Mouse (Mus musculus): ENCODE measurements around the gene Hic1. TPM values are rescaled to one million over a fixed set of nuclear protein-coding genes. Genes with fewer than 3 reads are reported as not detected.
A peak's percentile ranks its signal among the peaks of the same experiment; 100 is the strongest.
"Not testable (repeated sequence)": the region's sequence is repeated elsewhere in the genome, so short reads cannot be mapped to it uniquely, and the experiment has no call there.

Hic1 gene
- polyA plus RNA-seq, 1 experiment, result 4.1 TPM

DNA sequence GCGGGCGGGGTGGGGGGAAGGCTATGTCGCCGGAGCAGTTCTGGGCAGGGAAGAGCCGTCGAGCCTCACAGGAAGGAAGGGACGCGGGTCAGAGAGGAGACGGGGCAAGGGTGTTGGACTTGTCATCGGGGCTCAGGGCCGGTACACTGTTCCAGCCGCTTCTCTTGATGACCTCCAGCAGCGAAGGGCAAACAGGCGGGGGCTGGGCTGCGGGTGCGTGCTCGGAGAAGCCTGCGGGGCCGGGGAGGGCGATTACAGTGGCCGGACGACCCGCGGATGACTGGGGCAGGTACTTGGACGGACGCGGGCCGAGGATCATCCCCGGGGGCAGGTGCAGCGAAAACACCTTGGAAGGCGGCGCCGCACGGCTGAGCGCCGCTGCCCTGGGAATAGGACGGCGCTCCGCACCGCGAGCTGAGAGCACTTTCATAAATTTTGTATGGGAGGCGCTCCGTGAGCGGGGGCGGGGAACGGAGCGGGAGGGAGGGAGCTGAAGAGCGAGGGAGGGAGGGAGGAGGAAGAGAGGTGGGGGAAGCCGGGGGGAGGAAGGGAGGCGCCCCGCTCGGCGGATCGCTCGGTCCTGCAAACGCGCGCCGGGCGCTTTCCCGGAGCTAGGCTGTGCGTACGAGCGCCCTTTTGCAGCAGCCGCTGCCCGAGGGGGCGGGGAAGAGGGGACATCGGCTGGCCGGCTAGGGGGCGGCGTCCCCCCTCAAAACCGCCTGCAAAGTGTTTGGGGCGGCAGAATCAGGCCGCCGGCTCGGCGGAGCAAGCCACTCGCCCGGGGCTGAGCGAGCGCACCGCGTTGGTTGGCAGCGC is 24.1 kb upstream of the Hic1 start, which contains the start of gene Rtn4rl1:
Gene Rtn4rl1, plus strand, starts transcription at position 528 of the 816 bp plus-strand sequence.
- peak in 1 of 2 experiments; percentile 72 for DNase-seq (ENCODE audit: extremely low spot score in 1 of 2, low spot score in 1 of 2)

- peak in 1 of 2 experiments; percentile 86 for DNase-seq (ENCODE audit: extremely low spot score in 1 of 2, low spot score in 1 of 2)
These were observed 23.3 kb upstream of the Hic1 start for GRCm38 (mm10) chr11:75192336-75193214.

DNA sequence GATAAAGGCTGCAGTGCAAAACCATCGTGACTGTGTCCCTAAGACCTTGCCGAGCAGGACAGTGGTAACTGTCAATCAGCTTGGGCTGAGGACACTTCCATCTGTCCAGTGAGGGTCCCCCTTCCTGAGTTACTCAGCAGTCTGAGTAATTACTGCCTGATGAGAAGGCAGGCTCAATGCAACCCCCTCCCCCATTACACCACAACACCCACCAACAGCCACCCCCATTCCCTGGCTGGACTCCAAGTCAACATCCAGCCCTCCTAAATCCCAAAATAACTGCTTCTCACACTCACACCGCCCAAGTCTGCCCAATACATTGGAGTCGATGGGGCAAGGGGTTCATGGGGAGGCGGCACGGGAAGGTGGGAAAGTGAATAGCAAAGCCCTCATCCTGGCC is 22.5 kb upstream of the Hic1 start:
- no peak for DNase-seq (ENCODE audit: extremely low spot score in 1 of 2, low spot score in 1 of 2)

DNA sequence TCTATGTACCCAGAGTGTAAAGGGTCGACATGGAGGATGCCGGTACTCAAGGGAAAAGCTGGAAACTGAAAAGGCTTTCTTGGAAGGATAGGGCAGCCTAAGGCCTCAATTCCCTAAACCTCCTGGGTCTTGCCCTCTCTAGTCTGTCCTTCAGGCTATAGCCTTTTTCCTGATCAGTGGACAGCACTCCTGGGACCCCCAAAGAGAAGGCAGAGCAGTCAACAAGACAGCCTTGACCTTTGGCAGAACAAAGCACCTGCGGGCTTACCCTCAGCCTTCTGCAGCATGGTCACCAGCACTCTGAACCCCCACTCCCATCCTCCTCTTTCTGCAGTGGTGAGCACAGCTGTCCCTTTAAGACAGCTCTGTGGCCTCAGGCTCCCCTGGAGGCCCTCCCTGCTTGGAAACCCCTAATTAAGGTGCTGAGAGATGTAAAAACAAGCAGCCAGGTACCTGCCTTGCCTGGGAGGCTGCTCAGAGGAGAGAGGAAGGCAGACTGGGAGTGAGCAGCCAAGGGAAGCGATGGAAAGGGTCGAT is 21.7 kb upstream of the Hic1 start, which contains the start of gene Dph1:
Gene Dph1, minus strand, starts transcription at position 337 of the 537 bp plus-strand sequence.
- DNase-seq (ENCODE audit: extremely low spot score in 1 of 2, low spot score in 1 of 2), result no peak

DNA sequence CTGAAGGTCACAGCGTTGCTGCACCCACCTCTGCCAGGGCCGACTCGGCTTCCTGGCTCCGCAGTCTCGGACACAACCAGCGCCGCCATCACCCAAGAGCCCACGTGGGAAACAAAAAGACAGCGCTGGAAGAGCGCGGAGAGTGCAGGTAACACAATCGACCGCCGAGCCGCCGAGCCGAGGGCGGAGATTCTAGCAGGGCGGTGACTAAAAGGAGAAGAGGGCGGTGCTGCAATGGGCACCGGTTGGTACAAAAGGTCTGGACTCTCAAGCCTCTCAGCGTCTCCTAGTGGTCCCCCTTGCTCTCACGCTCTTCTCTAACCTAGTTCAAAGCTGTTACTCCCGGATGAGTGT is 21.0 kb upstream of the Hic1 start:
- DNase-seq (ENCODE audit: extremely low spot score in 1 of 2, low spot score in 1 of 2), result peak; percentile 59 to 81

DNA sequence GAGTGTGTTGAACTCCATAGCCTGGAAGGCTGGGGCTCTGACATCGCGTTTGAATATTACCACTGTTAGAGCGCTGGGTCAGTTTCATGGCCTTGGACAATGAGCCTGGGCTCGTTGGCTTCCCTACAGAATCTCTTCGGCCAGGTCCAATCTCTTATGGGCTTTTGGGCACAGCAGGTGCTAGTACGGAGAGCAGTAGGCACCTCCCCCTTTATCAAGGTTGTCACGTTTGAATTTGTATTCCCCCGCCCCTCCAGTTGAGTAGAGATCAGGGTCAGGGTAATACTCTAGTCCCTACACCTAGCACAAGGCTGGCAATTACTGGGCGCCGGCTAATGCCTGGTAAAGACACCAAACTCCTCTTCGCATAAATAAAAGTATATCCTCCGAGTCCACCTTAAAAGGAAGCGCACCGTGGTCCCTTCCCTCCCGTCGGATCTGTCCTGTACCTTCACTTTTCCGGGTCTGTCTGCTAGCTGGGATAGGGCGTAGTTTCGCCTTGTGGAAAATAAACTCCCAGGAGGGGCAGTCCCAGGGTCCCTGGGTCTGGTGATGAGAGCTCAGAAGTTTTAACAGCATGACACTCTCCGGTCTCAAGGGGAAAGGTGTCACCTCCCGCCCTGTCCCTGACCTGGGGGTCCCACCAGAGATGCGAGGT is 20.5 kb upstream of the Hic1 start:
- DNase-seq (ENCODE audit: extremely low spot score in 1 of 2, low spot score in 1 of 2), result no peak

- no peak for DNase-seq (ENCODE audit: extremely low spot score in 1 of 2, low spot score in 1 of 2)
These were observed 15.7 kb upstream of the Hic1 start for GRCm38 (mm10) chr11:75184986-75185385.

DNA sequence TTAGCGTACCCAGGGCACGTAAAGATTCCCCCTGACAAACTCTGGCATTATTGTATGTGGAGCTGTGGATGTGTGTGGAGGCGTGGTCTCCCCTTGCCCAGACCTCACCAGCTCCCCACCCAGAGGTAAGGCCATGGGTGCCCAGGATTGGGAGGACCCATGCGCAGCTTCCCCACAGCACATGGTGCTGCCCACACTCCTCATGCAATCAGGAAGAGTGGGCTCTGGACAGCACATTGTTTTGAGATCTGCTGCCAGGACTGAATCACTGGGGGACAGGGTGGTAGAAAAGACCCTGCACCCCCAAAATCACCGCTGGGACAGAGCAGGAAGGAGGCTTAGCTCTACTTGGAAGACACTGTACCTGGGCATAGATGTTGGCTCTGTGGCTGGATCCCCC is 15.3 kb upstream of the Hic1 start:
- DNase-seq (ENCODE audit: extremely low spot score in 1 of 2, low spot score in 1 of 2), result no peak

DNA sequence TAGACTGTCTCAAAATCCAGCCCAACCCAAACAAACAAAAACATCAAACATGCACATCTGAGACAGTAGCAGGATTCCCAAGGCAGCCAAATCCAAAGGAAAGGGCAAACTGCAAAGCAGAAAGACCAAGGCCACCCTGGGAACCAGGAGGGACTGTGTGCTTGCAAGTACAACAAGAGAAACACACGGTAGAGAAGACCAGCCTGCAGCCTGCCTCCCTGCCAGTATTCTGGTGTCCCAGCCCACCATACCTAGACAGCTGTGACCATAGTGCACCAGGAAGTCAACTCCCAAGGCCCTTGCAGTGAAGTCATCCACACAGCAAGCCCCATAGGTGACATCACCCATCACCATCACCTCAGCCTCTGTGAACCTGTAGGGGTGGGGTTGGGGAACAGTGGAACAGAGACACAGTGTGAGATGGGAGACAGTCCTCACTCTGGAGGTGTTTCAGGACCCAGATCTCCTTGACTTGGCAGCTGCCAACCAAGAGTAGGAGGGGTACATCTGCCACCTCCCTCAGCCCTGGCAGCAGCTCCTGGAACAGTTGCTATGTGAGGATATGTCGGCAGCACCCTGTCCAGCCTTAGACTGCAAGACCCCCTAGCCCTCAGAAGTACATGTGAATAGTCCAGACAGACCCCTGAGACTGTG is 14.7 kb upstream of the Hic1 start:
- peak; percentile 74 to 78 for DNase-seq (ENCODE audit: extremely low spot score in 1 of 2, low spot score in 1 of 2)

DNA sequence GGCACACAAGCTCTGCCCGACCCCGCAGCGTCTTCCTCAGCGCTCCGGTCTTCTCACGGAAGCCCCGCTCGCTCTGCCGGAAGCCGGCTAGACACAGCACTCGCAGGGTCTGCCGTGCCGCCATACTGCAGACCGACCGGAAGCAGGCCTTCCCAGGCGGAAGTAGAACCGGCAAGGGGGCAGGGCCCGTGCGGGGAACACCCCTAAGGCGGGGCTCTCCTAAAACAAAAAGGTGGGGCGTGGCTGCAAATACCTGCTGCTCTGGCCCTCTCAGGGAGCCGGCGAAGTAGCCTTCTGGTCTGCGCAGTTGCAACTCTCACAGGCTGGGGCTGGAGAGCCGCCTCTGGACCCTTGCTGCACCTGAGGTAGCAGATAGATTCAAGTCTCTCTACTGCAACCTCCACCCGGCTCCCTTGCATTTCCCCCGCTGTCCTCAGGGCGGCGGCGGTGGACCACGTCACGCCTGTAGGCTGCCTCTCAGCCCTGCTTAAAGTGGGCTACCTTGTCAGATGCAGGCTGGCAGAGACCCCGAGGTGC is 9.4 kb upstream of the Hic1 start, which contains the start of gene Ovca2:
Gene Ovca2, minus strand, starts transcription at position 164 of the 537 bp plus-strand sequence.
- peak; percentile 84 to 91 for DNase-seq (ENCODE audit: extremely low spot score in 1 of 2, low spot score in 1 of 2)

GRCm38 (mm10) chr11:75178011-75178410 is 8.7 kb upstream of the Hic1 start:
- no peak for DNase-seq (ENCODE audit: extremely low spot score in 1 of 2, low spot score in 1 of 2)

DNA sequence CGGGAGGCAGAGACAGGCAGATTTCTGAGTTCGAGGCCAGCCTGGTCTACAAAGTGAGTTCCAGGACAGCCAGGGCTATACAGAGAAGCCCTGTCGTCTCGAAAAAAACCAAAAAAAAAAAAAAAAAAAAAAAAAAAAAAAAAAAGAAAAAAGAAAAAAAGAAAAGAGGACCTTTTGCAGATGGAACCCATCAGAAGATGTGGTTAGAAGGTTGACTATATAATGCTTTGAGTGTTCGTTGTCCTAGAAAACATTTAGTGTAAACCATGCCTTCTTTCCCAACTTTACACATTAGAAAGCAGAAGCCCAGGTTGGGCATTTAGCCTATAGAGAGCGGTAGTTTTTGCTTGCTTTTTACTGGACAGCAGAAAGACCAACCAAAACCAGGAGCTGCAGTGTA is 5.3 kb upstream of the Hic1 start:
- not testable (repeated sequence) for DNase-seq (ENCODE audit: extremely low spot score in 1 of 2, low spot score in 1 of 2)

DNA sequence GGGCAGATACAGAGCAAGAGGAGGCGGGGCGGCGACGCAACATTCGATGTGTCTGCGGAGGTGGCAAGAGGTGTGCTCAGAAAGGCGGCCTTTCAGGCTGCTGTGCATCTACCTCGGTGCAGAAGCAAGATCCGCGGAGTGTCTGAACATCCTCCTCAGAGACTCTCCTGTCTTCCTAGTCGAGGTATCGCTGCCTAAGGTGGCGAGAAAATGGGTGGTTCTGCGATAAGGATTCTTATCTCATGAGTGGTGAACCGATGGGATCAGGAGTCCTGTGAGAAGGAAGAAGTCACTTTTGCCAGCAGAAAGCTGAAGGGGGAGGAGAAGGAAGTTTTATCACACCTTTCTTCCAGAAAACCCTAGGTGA is 4.5 kb upstream of the Hic1 start:
- DNase-seq (ENCODE audit: extremely low spot score in 1 of 2, low spot score in 1 of 2), result no peak

GRCm38 (mm10) chr11:75173095-75173798 is 3.9 kb upstream of the Hic1 start:
- peak; percentile 92 to 96 for DNase-seq (ENCODE audit: extremely low spot score in 1 of 2, low spot score in 1 of 2)

GRCm38 (mm10) chr11:75172151-75173094 is 3.1 kb upstream of the Hic1 start:
- DNase-seq (ENCODE audit: extremely low spot score in 1 of 2, low spot score in 1 of 2), result peak in 1 of 2 experiments; percentile 83

- no peak for DNase-seq (ENCODE audit: extremely low spot score in 1 of 2, low spot score in 1 of 2)
These were observed 2.0 kb upstream of the Hic1 start for GRCm38 (mm10) chr11:75171186-75171865.

DNA sequence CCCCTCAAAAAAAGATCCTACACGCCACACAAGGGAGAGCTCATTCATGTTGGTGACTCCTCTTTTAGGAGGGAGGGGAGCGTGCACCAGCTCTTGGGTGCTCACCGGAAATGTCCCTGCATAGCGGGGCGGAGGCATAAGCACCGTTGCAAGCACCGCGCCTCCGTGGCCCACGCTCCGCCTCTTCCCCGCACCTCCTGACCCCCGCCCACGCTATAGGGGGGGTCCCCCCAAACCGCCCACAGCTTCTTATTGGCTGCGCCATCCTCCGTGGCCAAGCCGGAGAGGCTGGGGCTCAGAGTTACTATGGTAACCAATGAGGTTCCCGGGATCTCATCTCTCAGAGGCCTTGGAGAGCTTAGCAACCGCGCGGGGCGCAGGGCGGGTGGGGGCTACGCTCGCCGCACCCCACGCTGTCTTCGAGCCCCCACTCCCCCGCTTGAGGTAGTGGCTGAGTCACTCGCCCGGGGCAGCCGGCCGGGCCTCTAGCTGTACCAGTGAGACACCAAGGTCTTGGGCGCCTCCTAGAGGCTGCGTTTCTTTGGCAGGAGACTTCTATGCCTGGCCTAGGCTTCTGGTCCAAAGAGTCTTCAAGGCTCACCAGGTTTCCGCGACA is 925 bp upstream of the Hic1 start:
- peak; percentile 87 to 97 for DNase-seq (ENCODE audit: extremely low spot score in 1 of 2, low spot score in 1 of 2)
